Mouse (Mus musculus): ENCODE data around the gene BC051019. TPM values are rescaled to one million over a fixed set of nuclear protein-coding genes. Genes with fewer than 3 reads are reported as not detected.

The BC051019 gene
- polyA plus RNA-seq, 2 experiments from 2014 or later: 0.26 TPM; not detected in 1

DNA sequence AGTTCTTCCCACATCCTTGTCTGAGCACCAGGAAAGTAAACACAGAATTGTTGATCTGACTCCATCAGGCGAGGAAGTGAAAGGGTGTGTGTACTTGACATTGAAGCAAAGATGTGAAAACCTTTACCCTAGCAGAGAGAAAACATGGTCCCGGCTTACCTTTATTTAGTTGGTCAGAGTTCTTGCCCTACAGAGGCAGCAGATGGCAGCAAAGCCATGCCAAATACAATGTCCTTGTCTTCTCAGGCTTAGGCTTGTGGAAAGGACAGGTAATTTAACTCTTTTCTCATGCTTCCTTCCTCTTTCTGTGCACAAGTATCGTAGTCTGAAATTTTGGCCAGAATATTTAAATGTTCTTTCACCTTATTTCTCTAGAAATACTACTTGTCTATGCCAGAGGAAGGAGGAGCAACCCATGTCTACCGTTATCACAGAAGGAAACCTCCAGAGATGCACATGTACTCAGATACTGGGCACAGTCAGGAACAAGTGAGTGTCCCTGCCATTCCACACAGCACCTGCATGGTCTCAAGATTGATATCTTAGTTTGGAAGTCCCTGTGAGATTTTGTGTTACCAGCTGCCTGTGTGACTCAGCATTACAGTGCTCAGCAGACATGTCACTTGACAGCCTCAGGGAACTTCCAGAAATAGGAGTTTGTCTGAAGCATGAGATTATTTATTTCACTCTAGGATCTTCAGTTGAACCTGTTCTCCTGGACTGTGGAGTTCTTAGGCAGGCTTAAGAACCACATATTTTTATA lies 16.4 kb downstream of the BC051019 start:
- peak; percentile 55 for ATAC-seq

DNA sequence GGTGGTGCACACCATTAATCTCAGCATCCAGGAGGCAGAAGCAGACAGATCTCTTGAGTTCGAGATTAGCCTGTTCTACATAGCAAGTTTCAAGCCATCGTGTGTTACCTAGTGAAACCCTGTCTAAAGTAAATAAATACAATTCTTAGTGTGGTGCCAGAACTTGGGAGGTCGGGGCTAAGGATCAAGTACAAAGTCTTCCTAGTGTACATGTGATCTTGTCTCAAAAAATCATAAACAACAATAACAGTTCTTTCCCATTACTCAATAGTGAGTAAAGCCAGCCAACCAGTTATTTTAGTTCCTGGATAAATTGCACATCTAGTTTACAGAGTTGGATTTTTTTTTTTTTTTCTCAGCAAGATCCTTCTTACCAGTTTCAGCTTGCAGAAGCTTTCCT lies 19.2 kb downstream of the BC051019 start:
- ATAC-seq: no peak

DNA sequence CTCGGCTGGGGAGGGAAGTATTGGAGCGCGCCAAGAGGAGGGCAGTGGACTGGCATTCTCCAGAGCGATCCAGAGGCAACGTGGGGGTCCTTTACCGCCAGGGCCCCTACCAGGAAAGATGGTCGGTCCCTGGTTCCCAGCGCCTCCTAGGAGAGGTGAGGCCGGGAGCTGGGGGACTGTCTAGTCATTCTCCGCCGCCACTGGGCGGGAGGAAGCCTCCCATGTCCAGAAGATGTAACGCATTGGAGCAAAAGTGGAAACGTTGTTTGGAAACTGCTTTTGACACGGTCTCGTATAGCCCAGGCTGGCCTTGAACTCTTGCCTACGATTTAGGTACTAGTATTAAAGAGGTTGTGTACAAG lies 19.7 kb downstream of the BC051019 start:
- ATAC-seq: no peak

DNA sequence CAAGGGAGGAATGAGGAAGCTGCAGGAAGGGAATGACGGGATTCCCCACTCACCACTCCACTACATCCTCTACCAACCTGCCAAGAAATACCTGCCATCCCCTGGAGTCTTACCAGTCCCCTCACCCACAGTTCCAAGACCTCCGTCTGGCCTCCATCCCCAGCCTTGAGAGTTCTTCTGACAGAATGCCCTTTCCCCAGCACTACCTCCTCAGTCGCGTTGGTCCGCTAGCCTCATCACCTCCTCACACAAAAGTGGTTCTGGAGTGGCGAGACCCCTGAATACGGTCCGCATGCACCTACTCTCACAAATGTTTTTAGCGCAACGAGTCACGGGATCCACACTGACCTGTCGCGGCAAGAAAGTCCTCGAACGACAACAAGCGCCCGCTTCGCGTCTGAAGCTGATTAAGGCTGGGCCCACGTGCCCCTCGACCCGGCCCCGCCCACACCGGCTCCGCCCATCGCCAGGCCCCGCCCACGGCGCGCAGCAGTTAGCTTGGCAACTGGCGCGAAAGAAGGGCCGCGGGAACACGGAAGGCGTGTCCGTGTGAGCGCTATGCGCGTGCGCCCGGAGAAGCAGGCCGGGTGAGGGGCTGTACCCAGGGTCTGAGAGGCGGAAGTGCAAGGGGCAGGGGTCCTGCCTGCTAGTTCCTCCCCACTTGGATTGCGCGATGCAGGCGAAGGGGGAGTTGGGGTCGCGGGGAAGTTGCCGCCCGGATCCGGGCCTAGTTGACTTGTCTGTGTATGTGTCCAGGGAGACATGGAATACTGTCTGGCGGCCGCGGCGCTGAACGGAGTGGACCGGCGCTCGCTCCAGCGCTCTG lies 20.2 kb downstream of the BC051019 start, which contains the start of the genes St5 and Akip1:
TSS of gene St5 (minus strand) at position 416 of the 826 bp plus-strand sequence.
TSS of gene Akip1 (plus strand) at position 501 of the 826 bp plus-strand sequence.
- peak; percentile 93 for ATAC-seq

DNA sequence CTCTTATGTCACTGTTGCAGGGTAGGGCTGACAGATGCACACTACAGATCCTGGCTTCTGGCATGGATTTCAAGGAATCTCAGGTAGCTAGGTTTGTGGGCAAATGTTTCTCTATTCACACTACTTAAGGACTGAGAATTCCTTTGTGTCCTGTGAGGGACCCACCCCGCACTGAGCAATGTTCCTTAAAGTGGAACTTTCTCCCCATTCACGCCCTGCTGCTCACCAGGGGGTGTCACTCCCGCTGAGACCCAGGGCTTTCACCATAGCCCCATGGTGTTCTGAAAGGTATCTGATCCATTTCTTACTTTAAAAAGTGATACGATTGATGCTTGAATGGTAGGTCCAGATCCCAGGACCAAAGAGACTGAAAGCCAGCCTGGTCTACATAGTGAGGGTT lies 20.9 kb downstream of the BC051019 start:
- no peak for ATAC-seq

DNA sequence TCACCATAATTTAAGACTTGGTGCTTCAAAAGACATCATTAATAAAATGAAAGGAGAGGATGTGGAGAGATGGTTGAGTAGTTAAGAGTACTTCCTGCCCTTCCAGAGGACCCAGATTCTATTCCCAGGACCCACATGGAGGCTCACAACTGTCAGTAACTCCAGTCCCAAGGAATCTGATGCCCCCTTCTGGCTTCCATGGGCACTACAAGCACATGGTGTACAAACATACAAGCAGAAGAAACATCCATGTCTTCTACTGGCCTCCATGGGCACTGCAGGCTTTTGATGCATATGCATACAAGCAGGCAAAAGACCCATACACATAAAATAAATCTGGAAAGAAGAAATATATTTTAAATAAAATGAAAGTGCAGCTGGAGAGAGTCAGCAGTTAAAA lies 23.4 kb downstream of the BC051019 start:
- no peak for ATAC-seq

DNA sequence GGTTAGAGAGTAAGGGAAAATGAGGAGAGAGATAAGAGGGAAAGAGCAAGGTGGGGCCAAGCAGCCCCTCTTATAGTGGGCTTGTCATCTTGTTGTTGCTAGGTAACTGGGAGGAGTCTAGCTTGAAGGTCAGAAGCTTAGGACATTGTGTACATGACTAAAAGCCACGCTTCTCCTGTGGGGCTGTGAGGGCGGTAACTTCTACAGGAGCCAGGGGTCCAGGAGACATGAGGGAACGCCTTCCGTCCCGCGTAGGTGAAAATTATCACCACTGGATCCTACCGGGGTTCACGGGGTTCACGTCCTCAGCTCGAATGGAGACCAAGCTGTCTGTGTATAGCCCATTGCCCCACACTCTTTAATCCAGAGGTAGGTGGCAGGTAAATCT lies 28.3 kb downstream of the BC051019 start:
- no peak for ATAC-seq

DNA sequence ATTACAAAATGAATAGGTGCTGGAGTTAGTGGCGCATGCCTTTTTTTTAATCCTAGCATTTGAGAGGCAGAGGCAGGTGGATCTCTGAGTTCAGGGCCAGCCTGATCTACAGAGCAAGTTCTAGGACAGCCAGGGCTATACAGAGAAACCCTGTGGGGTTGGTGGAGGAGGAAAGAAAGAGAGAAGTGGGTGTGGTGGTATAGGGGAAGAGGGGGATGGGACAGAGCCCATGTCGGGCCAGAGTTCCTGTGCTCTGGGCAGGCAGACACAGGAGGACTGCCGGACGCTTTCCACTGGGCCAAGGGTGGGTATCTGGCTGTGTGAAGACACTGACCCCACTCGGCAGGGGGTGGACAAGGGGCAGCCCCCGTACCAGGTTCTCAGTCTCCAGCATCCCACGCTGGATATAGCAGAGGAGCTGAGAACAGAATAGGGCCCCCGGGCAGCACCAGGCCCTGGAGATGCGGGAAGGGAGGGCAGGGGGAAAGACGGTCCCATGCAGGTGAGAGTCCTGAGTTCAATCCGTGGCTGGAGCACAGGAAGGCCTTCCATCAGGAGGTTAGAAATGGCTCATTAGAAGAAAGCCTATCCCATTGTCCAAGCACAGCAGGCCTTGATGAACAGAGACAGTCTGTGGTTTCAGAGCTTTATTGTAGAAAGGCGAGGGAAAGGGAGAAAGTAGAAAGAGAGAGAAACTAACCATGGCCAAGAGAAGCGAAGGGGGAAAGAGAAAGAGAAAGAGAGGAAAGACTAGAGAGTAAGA lies 28.9 kb downstream of the BC051019 start:
- no peak for ATAC-seq

DNA sequence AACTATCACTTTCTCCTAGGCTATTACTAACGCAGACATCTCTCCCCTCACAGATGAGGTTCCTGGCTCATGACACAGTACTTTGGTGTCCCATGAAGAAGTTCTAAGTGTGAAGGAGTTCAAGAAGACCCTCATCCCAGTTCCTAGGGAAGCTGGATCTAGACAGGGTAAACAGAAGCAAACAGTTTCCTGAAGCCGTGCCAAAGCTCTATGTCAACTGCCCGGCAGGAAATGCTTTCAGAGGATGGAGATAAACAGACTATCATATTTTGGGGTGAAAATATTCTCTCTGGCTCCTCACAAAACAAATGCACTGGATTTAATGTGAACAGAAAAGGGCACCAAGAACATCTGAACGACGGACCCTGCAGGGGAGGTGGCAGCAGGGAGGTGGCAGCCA lies 32.7 kb downstream of the BC051019 start:
- ATAC-seq: no peak

DNA sequence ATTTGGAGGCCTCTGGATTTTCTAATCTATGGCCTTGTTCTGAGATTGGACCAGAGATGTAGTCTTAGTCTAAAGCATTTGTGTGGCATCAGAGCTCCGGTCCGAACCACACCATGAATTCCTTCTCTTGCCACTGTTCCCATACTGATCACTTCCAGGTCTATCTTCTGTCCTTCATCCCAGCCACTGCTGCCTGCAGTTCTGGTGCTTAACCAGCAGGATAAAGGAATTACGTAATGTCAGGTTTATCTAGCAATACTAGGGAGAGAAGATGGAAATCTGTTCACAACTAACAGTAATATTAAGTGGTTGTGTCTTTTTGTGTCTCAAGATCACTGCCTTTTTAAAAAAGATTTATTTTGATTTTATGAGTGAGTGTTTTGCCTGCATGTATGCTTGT lies 33.5 kb downstream of the BC051019 start:
- ATAC-seq: no peak

DNA sequence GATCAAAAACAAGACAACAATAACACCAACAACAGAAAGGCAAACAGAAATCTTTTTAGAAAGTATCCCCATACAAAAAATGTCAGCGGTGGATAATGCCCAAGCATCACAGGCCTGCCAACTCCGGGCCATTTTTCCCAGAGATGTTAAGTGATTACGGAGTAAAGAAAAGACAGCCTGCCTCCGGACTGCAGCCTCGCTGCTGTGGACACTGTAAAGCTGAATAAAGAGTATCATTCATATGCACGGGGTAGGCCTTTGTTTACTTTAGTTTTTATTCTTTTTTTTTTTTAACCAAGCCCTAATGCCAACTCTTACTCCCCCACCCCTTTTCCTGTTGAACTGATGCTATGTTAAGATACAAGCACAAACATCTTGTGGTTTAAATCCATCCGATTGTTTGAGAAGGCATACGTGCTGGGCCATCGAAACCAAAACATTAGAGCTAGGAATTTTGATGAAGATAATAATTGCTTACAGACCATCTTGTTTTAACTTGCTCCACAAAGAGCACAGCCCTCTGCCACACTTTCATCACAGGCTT lies 37.0 kb downstream of the BC051019 start:
- no peak for ATAC-seq

DNA sequence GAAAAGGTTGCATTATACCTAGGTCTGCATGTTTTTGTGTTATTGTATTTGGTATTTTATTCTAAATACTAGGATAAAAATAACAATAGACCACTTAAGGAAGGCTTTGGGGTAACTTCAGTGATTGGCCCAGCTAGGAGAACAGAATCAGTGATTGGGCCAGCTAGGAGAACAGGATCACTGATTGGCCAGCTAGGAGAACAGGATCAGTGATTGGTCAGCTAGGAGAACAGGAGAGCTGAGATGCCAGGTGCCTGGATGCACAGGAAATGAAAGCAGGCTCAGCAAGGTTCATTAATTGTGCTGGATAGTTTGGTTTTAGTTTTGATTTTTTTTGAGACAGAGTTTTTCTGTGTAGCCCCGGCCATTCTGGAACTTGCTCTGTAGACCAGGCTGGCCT lies 42.8 kb downstream of the BC051019 start:
- ATAC-seq: no peak

DNA sequence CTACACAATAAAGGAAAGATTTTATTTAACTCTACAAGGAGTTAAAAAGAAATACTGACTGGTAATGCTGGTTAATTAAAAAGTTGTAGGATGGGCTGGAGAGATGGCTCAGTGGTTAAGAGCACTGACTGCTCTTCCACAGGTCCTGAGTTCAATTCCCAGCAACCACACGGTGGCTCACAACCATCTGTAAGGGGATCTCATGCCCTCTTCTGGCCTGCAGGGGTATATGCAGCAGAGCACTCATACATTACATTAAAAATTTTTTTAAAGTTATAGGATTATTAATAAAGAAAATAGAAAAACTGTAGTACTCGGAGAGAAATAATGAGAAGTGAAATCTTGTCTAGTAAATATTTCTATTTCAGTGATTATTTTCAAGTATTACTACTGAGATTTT lies 43.4 kb downstream of the BC051019 start:
- no peak for ATAC-seq

DNA sequence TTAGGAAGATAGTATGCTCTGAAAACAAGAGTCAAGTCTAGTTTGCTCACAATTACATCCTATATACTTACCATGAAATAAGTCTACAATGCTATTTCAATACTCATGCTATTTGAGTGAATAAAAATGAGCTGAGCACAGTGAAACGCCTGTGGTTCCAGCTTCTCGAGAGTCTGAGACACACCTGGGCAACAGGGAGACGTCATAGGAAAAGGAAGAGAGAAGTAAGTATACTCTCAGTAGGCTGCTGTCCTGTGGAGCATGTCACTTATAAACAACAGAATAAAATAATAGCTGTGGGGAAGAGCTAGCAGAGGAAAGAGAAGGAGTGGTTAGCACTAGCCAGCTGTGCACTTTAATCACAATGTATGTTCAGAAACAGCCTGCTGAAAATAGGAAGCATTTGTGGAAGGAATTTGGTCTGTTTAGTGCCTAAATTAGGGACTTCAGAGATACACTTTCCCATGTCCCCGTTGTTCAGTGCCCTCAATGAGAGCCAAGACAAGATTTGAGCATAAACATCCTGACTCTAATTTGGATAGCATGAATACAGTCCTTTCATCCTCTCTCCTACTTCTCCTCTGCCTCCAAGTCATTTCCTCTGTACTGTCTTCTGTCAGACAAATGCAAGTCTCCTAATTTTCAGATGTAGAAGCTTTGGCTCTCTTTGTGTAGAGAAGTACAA lies 48.6 kb downstream of the BC051019 start:
- no peak for ATAC-seq

DNA sequence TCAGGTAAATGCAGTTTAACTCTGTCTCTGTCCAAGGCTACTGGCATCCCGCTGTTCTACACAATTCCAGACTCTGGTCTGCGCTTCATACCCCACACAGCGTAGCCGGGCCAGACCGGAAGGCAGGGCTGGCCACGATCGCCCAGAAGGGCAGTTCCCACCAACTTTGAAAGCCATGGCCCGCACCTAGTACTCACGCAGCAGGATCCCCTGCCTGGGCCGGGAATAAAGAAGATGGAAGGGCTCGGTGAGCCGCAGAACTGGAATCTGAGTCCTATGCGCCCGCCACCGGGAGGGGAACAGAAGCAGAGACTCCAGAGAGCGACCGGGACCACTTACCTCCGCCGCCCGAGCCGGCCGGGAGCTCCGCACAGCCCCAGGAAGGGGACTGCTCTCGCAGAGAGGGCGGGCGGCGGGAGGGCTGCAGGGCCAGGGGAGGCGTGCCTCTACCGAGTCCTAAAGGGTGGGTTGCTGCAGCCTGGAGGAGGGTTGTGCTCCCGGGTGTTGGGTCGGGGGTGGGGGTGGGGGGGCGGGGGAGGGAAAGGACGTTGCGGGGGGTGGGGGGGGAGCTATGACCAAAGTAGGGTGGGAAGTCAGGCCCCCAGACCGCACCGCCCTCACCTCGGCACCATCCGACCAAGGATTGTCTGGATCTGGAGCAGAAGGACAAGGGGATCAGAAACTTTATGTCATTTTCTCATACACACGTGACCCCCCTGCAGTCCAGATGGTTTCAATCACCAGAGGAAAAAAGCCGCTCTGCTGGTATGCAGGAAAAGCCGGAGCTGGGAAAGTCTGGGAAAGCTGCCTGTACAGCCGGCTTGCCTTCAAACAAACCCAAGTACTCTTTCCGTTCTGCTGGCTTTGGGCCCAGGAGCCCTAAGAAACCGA lies 51.8 kb downstream of the BC051019 start:
- ATAC-seq: no peak

DNA sequence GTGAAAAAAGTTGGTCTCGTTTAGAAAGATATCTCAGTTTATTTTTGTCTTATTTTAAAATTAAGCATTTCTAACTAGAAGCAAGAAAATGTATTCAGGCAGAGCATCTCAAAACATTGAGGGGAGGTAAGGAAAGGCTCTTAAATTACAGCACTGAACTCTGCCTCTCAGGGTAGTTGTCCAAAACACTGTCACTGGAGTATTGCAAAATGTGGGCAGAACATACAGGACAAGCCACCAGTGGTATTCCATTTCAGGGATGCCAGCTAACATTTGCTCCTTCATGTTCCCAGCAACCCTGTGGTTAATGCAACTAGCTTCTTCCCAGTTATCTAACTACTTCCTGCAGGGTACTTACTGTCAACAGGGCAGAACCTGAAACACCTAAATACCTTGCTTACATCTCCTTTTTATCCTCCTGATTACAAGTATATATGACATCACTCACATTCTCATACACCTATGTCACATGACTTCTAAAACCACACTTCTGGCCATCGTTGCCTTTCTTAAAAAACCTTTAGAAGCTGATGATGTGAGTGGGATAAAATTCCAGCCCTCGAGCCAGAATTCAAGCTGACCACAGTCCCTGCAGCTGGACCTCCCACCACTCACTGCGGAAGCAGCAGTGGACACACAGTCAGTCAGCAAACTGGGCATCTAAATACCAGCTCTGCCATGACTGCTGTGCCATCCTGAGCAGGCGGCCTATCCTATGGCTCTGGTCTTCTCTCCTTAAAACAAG lies 54.1 kb downstream of the BC051019 start:
- no peak for ATAC-seq

DNA sequence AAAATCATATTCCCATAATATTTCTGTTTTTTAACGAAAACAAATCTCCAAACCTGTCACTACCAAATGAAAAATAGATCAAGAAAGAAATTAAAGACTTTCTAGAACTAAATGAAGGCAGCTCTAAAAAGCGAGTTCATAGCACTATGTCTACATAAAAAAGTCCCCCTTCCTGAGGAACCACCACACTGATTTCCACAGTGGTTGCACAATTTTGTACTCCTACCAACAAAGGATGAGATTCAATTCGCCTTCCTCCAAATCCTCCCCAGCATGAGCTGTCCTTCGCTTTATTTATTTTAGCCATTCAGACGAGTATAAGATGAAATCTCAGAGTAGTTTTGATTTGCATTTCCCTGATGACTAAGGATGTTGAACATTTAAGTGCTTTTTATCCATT lies 57.0 kb downstream of the BC051019 start:
- no peak for ATAC-seq

DNA sequence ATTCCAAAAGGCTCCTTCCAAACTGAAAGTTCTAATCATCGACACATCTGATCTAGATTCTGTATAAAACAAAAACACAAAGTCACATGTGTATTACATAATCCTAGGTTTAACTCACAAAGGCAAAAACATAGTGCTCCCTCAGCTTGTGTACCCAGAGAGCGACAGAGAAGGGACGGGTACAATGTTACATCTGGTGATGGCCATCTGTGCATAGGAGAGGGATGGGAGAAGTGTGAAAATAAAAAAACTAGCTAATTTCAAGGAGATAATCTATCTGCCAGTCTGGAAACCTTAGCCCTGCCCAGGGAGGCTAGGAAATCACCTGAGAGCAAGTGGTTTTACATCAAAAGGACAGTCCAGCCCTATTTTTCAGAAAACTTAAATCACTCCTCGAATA lies 61.0 kb downstream of the BC051019 start:
- ATAC-seq: no peak
